Mouse (Mus musculus) liver, adult 2 months (tissue): ENCODE results near the gene Il2rb.

Experiments used
- CTCF ChIP-seq: fragments of 200-500 bp; IDR thresholded peaks from 2 replicates; pipeline ENCODE4 v1.5.1; 2011; ENCODE audit warnings: low read depth, low read length, control low read depth
- POLR2A ChIP-seq: fragments of 200-500 bp; IDR thresholded peaks from 2 replicates; pipeline ENCODE4 v1.6.1; 2011; ENCODE audit warnings: low read length, control low read depth; ENCODE audit not compliant: insufficient read depth; ENCODE audit errors: extremely low read depth

- TF ChIP-seq CTCF (no peak), POLR2A (no peak)
Measured at GRCm38 (mm10) chr15:78509297-78509899, 14.3 kb upstream of the Il2rb start.
